Mouse (Mus musculus): Measurements from ENCODE around the gene Dab2ip. TPM values are rescaled to one million over a fixed set of nuclear protein-coding genes. Genes with fewer than 3 reads are reported as not detected.

Gene Dab2ip
- polyA plus RNA-seq, 1 experiment from 2014 or later: 55.6 TPM

DNA sequence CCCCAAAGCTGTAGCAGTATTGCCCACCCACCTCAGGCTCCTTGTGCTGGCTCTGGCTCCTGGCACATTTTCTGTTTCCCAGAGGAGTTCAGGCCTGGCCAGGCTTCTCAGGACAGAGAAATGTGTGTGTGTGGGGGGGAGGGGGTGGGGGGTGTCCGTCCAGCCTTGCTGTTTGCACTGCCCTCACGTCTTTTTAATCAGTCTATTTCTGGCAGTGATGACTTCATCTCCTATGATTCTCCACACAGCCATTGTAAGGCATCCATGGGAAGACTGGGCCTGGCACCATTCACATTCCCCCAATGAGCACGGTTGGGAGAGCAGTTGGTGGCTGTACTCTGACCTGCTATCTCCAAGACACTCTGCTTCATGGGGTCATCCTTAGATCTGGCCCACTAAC lies 125.9 kb downstream of the Dab2ip start:
- ATAC-seq (ENCODE audit: insufficient number of reproducible peaks, low FRiP score): peak; percentile 20; the same call in 1 of the 2 replicates
- peak overlapping the region; percentile 0; the same call in 1 of the 2 replicates for H3K4me2 ChIP-seq

DNA sequence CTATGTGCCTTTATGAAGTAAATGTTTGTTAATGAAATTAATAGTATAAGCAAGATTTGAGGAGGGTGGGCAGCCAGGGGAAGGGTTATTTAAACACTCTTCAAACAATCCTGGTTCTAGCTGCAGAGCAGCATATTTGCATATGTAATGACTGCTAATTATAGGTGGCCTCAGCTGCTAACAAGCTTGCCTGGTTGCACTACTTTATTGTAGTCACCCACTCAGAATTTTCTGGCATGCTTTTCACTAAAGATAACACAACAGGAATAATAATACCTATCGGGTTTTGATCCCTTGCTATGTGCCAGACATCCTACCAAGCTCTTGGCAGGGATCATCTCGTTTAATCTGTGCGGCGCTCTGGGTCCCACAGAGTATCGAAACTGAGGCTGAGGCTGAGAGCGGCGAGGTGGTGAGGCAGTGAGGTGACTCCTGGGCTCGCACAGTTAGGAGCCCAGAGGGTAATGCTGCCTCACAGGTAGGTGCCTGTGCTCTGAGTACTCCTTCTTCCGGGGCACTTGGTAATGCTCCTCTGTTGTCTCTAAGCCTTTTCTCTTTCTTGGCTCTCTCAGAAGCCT lies 126.8 kb downstream of the Dab2ip start:
- Histone ChIP-seq H3K9ac (peak overlapping the region; percentile 21), H3K4me2 (no peak overlapping the region), H3K4me3 (no peak overlapping the region), H3K36me3 (no peaks in the 10 kb centered on the region), H3K4me1 (replicated peaks) (peaks cover 100% of the 10 kb centered on the region), H3K9me3 (replicated peaks) (no peaks in the 10 kb centered on the region), H3K27ac (ENCODE audit: poor library complexity, severe bottlenecking) (peak overlapping the region; percentile 34), H3K27me3 (replicated peaks) (no peaks in the 10 kb centered on the region)
- 50% methylated on average over 9 of the region's 9 CpGs for WGBS
- no peak for ATAC-seq (ENCODE audit: insufficient number of reproducible peaks, low FRiP score)

More for the DNA sequence above, 125.9 kb downstream of the Dab2ip start:
- no peaks in the 10 kb centered on the region for H3K27me3 ChIP-seq (replicated peaks)
- H3K9ac ChIP-seq: peak overlapping the region; percentile 18; the same call in 1 of the 2 replicates
- H3K4me1 ChIP-seq (replicated peaks): peaks cover 100% of the 10 kb centered on the region
- 5% methylated on average over 3 of the region's 3 CpGs for WGBS
- no peak overlapping the region for H3K4me3 ChIP-seq
- H3K36me3 ChIP-seq: no peaks in the 10 kb centered on the region
- no peaks in the 10 kb centered on the region for H3K9me3 ChIP-seq (replicated peaks)
- peak overlapping the region; percentile 80 for H3K27ac ChIP-seq (ENCODE audit: poor library complexity, severe bottlenecking)

DNA sequence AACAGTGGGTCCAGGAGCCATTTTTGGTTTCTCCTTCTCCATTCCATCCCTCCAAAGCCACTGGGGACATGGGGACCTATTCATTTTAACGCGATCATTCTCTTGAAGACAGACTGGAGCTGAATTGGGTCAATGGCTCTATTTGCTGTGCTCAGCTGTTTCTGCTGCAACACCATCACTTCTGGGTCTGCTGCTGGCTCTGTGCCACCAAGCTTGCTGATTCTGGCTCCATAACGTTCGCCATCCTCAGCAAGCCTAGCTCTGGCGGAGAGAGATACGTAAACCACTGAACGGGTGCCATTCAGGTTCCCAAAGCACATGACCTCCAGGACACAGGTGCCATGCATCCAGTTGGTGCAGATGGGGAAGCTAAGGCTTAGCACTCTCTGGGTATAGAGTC lies 128.0 kb downstream of the Dab2ip start:
- no peaks in the 10 kb centered on the region for H3K36me3 ChIP-seq
- H3K4me3 ChIP-seq: no peak overlapping the region
- WGBS: 76% methylated on average over 7 of the region's 7 CpGs
- H3K4me2 ChIP-seq: no peak overlapping the region
- ATAC-seq (ENCODE audit: insufficient number of reproducible peaks, low FRiP score): no peak
- no peak overlapping the region for H3K9ac ChIP-seq
- peaks cover 100% of the 10 kb centered on the region for H3K4me1 ChIP-seq (replicated peaks)
- no peak overlapping the region for H3K27ac ChIP-seq (ENCODE audit: poor library complexity, severe bottlenecking)
- no peaks in the 10 kb centered on the region for H3K9me3 ChIP-seq (replicated peaks)
- no peaks in the 10 kb centered on the region for H3K27me3 ChIP-seq (replicated peaks)

DNA sequence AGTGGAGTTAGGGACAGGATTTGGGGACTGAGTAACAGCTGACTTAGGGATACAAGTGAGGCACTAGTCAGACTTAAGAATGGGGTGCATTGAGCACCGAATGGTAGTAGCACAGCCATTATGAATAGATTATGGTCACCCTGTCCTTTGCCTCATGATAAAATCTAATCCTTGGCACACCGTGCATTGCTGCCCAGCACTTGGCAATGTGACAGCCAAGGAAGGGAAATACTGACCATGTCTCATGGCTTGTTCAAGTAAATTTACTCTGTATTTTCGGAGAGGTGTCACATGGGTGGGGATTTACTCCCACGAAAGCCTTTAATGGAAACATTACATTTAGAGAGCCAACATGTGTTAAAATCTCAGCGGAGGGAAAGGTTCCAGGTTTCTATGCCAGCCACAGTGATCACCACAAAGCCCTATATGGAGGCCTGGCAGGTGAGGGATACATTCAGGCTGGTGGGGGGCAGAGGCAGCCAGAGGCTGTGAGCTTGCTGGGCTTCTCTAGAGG lies 129.5 kb downstream of the Dab2ip start:
- WGBS: 74% methylated on average over 5 of the region's 5 CpGs
- Histone ChIP-seq H3K27me3 (replicated peaks) (no peaks in the 10 kb centered on the region), H3K27ac (ENCODE audit: poor library complexity, severe bottlenecking) (peak overlapping the region; percentile 48), H3K4me2 (no peak overlapping the region), H3K4me3 (no peak overlapping the region), H3K4me1 (replicated peaks) (peaks cover 100% of the 10 kb centered on the region), H3K36me3 (no peaks in the 10 kb centered on the region), H3K9me3 (replicated peaks) (no peaks in the 10 kb centered on the region), H3K9ac (peak overlapping the region; percentile 17; the same call in 1 of the 2 replicates)
- ATAC-seq (ENCODE audit: insufficient number of reproducible peaks, low FRiP score): no peak

DNA sequence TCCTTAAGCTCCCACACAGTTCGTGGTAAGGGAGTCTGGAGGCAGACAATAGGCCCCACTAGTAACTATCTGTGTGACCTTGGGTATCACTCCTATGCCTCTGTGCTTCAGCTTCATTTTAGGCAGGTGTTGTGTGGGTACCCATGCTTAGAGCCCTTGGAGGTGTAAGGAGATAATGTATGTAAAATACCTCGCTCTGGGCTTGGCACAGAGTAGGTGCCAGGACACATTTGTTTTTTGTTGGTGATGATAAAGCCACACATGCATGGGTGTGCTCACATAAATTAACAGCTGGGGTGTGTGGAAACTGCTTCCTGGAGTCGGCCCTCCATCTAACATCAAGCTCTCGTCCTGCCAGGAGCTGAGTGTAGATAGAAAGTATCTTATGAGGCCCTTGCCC lies 130.1 kb downstream of the Dab2ip start:
- Histone ChIP-seq H3K4me2 (no peak overlapping the region), H3K4me1 (replicated peaks) (peaks cover 100% of the 10 kb centered on the region), H3K4me3 (no peak overlapping the region), H3K27me3 (replicated peaks) (no peaks in the 10 kb centered on the region), H3K9me3 (replicated peaks) (no peaks in the 10 kb centered on the region), H3K27ac (ENCODE audit: poor library complexity, severe bottlenecking) (peak overlapping the region; percentile 48), H3K9ac (0 out of 2 replicates have a peak overlapping the region, but pooled peaks have one; percentile 17), H3K36me3 (no peaks in the 10 kb centered on the region)
- WGBS: 39% methylated on average over 4 of the region's 4 CpGs
- no peak for ATAC-seq (ENCODE audit: insufficient number of reproducible peaks, low FRiP score)

DNA sequence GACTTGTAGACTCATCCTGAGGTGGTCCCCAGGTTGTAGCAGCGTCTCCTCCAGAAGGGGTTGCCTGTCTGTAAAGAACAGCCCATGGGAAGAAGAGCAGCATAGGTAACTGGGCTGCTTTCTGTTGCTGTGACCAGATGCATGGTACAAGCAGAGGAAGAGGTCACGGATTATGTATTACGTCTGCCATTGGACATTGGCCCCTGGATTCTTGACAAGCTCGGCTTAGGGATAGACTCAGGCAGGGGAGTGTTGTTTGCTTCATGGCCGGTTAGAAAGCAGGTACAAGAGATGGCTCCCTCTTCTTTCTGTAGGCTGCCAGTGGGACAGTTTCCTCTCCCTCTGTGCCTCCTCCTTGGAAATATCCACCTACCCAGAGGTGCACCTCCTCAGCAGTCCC lies 130.5 kb downstream of the Dab2ip start:
- H3K9ac ChIP-seq: no peak overlapping the region
- no peaks in the 10 kb centered on the region for H3K27me3 ChIP-seq (replicated peaks)
- no peak overlapping the region for H3K4me3 ChIP-seq
- no peak for ATAC-seq (ENCODE audit: insufficient number of reproducible peaks, low FRiP score)
- H3K9me3 ChIP-seq (replicated peaks): no peaks in the 10 kb centered on the region
- no peaks in the 10 kb centered on the region for H3K36me3 ChIP-seq
- no peak overlapping the region for H3K4me2 ChIP-seq
- H3K4me1 ChIP-seq (replicated peaks): peaks cover 100% of the 10 kb centered on the region
- H3K27ac ChIP-seq (ENCODE audit: poor library complexity, severe bottlenecking): no peak overlapping the region
- WGBS: 81% methylated on average over 5 of the region's 5 CpGs

DNA sequence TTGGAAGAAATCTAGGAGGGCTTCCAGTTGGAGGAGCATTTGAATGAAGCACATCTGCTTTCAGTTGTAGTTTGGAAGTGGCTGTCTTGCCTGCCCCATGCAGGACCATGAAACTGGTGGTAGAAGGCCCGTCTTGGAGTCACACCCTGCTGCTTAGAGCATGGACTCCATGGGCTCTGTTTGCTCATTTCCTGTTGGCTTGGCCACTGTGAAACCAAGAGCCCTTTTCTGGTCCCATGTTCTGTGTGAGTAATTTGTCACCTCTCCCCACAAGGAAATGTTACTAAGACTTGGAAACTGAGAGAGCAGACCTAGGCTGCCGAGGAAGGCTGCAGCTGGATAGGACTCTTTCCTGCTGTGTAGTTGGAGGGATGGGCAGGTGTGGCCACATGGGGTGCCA lies 131.8 kb downstream of the Dab2ip start:
- Histone ChIP-seq H3K27ac (ENCODE audit: poor library complexity, severe bottlenecking) (peak overlapping the region; percentile 92), H3K4me2 (no peak overlapping the region), H3K9ac (0 out of 2 replicates have a peak overlapping the region, but pooled peaks have one; percentile 25), H3K4me1 (replicated peaks) (peaks cover 100% of the 10 kb centered on the region), H3K4me3 (no peak overlapping the region), H3K36me3 (no peaks in the 10 kb centered on the region), H3K9me3 (replicated peaks) (no peaks in the 10 kb centered on the region), H3K27me3 (replicated peaks) (no peaks in the 10 kb centered on the region)
- 53% methylated on average over 2 of the region's 2 CpGs for WGBS
- ATAC-seq (ENCODE audit: insufficient number of reproducible peaks, low FRiP score): no peak

DNA sequence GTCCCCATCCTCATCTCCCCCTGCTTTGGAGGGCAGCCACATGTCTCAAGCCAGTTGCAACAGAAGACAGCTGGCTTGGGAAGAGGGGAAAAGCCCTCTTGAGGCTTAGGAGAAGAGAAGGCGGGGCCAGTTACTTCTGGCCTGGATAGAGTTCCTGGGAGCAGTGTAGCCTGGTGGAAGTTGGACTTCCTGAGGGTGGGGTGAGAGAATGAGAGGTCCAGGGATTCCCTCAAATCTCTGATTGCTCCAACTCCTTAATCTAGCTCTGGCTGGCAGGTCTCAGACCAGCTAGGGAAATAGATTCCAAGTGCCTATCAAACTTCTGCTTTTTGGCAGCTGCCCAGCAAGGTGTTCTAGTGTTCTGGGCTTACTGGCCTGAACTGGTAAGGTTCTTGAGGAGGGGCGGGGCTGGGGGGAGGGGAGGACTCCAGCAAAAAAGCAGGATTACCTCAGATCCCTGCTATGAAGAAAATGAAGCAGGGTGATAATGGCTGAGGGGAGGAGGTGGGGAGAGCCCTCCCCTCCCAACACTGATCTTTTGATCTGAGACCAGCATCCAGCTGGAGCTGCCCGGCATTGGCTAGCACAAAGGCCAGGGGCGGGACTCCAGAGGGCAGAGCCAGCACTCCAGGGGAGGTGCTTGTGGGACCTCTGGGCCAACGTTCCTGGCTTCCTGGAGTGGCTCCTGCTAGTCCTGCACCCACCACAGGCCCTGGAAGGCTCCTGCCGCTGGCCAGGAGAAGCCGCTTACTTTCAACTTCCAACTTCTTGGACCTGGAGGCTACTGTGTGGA lies 133.4 kb downstream of the Dab2ip start:
- H3K4me3 ChIP-seq: peak overlapping the region; percentile 34
- 11% methylated on average over 7 of the region's 7 CpGs for WGBS
- H3K4me1 ChIP-seq (replicated peaks): peaks cover 100% of the 10 kb centered on the region
- H3K9ac ChIP-seq: peak overlapping the region; percentile 71
- peak overlapping the region; percentile 92 for H3K27ac ChIP-seq (ENCODE audit: poor library complexity, severe bottlenecking)
- peak overlapping the region; percentile 70 for H3K4me2 ChIP-seq
- no peaks in the 10 kb centered on the region for H3K27me3 ChIP-seq (replicated peaks)
- peak; percentile 84 for ATAC-seq (ENCODE audit: insufficient number of reproducible peaks, low FRiP score)
- no peaks in the 10 kb centered on the region for H3K36me3 ChIP-seq
- no peaks in the 10 kb centered on the region for H3K9me3 ChIP-seq (replicated peaks)

DNA sequence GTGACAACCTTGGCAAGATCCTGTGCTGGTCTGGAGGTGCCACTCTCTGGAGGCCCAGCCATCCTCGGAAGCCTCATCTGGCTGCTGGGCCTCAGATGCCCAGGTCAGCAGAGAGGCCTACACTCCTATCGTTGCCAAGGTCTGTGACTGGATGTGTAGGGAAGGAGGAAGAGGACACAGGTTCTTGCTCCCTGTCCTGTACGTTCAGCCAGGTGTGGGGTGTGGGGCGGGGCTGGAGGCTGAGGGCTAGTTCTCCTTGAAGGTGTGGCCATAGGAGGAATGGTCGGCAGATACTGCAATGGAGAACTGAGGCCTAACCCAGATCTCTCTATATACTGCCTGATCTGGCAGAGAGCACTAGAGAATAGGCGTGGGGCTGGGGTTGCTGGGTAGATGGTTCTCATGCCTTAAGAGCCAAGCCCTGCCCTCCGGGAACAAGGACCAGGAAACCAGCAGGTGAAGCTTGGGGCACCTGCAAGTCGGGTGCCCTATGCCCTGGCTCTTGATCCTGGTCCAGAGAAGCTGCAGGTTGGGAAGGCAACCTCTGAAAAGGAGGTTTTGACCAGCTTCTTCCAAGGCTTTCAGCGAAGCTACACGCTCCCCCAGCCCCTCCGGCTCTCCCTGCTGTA lies 134.3 kb downstream of the Dab2ip start:
- Histone ChIP-seq H3K27ac (ENCODE audit: poor library complexity, severe bottlenecking) (peak overlapping the region; percentile 92), H3K4me2 (peak overlapping the region; percentile 70), H3K36me3 (no peaks in the 10 kb centered on the region), H3K9me3 (replicated peaks) (no peaks in the 10 kb centered on the region), H3K4me3 (peak overlapping the region; percentile 34), H3K4me1 (replicated peaks) (peaks cover 100% of the 10 kb centered on the region), H3K9ac (peak overlapping the region; percentile 71), H3K27me3 (replicated peaks) (no peaks in the 10 kb centered on the region)
- peak; percentile 9; the same call in 1 of the 2 replicates for ATAC-seq (ENCODE audit: insufficient number of reproducible peaks, low FRiP score)
- WGBS: 64% methylated on average over 11 of the region's 11 CpGs

DNA sequence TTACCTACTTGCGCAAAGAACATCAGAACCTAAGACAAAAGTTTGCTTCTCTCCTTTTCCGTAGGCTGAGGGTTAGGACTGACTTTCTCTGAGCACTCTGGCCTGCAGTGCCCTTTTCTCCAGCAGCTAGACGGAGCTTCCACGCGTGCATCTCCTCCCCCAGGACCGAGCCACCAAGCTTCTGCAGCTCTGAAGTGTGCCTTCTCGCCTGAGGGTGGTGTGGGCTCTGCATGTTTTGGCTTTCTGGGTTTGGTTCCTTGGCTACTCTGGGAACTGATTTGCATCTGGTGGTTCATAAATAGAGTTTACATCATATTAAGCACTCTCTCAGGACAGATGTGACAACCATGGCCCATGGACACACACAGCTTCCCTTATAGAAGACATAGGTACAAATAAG lies 135.0 kb downstream of the Dab2ip start:
- ATAC-seq (ENCODE audit: insufficient number of reproducible peaks, low FRiP score): no peak
- H3K4me1 ChIP-seq (replicated peaks): peaks cover 100% of the 10 kb centered on the region
- peak overlapping the region; percentile 92 for H3K27ac ChIP-seq (ENCODE audit: poor library complexity, severe bottlenecking)
- no peaks in the 10 kb centered on the region for H3K9me3 ChIP-seq (replicated peaks)
- H3K9ac ChIP-seq: peak overlapping the region; percentile 71
- 57% methylated on average over 7 of the region's 7 CpGs for WGBS
- H3K36me3 ChIP-seq: no peaks in the 10 kb centered on the region
- no peaks in the 10 kb centered on the region for H3K27me3 ChIP-seq (replicated peaks)
- peak overlapping the region; percentile 34; the same call in 1 of the 2 replicates for H3K4me3 ChIP-seq
- peak overlapping the region; percentile 70 for H3K4me2 ChIP-seq

DNA sequence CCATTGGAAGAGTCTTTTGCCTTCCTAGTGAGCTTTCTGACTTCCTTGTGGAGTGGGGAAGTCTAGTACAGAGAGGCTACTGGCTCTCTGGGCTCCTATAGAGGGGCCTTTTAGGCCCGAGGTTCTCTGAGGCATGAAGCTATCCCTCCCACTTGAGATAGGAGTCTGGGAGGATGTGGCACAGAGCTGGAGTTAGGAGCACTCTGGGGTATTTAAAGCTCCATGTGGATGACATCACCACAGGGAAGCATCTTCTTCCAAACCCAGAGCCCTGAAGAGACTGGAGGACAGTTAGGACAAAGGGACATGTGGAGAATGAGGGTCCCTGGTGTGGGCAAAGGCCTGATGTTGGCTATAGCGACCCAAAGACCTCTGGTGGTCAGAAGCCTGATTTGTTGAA lies 136.0 kb downstream of the Dab2ip start:
- H3K27ac ChIP-seq (ENCODE audit: poor library complexity, severe bottlenecking): peak overlapping the region; percentile 92

More for the DNA sequence above, 136.0 kb downstream of the Dab2ip start:
- H3K4me1 ChIP-seq (replicated peaks): peaks cover 100% of the 10 kb centered on the region
- H3K4me2 ChIP-seq: peak overlapping the region; percentile 70
- peak overlapping the region; percentile 71; the same call in 1 of the 2 replicates for H3K9ac ChIP-seq
- H3K4me3 ChIP-seq: no peak overlapping the region
- ATAC-seq (ENCODE audit: insufficient number of reproducible peaks, low FRiP score): peak; percentile 9; the same call in 1 of the 2 replicates
- H3K9me3 ChIP-seq (replicated peaks): no peaks in the 10 kb centered on the region
- no peaks in the 10 kb centered on the region for H3K27me3 ChIP-seq (replicated peaks)
- H3K36me3 ChIP-seq: no peaks in the 10 kb centered on the region
- 26% methylated on average over 2 of the region's 2 CpGs for WGBS
